Mouse (Mus musculus): ENCODE measurements around the gene Adgrl2.

- no peak for TF ChIP-seq CTCF (IDR thresholded peaks at IDR 0.05; ENCODE audit: control insufficient read depth, insufficient read depth, low read length)
- no peak for TF ChIP-seq POLR2A (IDR thresholded peaks at IDR 0.05; ENCODE audit: borderline replicate concordance, control insufficient read depth, low read depth, low read length)
Measured at GRCm38 (mm10) chr3:149019925-149020324, 29.6 kb upstream of the Adgrl2 start.

All from bone marrow, adult 2 months (tissue).